Mouse (Mus musculus): ENCODE measurements around the gene Zfp955b. TPM values are rescaled to one million over a fixed set of nuclear protein-coding genes. Genes with fewer than 3 reads are reported as not detected.

Gene Zfp955b
- polyA plus RNA-seq (2015; fragmentation: Illumina TruSeq; extraction: RNeasy Lipid Tissue Mini Kit (QIAGEN cat#74804); ENCODE audit: insufficient read depth, low replicate concordance) = 10.1 TPM

GRCm38 (mm10) chr17:33289039-33289875, at the start of gene Zfp955b:
Gene Zfp955b, plus strand, starts transcription at chr17:33289544.

GRCm38 (mm10) chr17:33254530-33255318, 34.6 kb upstream of the Zfp955b start, which contains the start of gene Zfp955a:
Gene Zfp955a, minus strand, starts transcription at chr17:33255145.

GRCm38 (mm10) chr17:33264376-33264775, 25.0 kb upstream of the Zfp955b start, which contains the start of gene Olfr63:
Gene Olfr63, plus strand, starts transcription at chr17:33264676.

Other genes starting within 250 kb of the Zfp955b start
- gene 4921501E09Rik, start 221.5 kb upstream of the Zfp955b start, polyA plus RNA-seq (2015; fragmentation: Illumina TruSeq; extraction: RNeasy Lipid Tissue Mini Kit (QIAGEN cat#74804); ENCODE audit: insufficient read depth, low replicate concordance) = not detected
- 8.2 TPM for gene Zfp563, start 200.2 kb upstream of the Zfp955b start, polyA plus RNA-seq (2015; fragmentation: Illumina TruSeq; extraction: RNeasy Lipid Tissue Mini Kit (QIAGEN cat#74804); ENCODE audit: insufficient read depth, low replicate concordance)
- gene Morc2b, start 149.9 kb upstream of the Zfp955b start, polyA plus RNA-seq (2015; fragmentation: Illumina TruSeq; extraction: RNeasy Lipid Tissue Mini Kit (QIAGEN cat#74804); ENCODE audit: insufficient read depth, low replicate concordance) = not detected
- not detected for gene Olfr55, start 121.1 kb upstream of the Zfp955b start, polyA plus RNA-seq (2015; fragmentation: Illumina TruSeq; extraction: RNeasy Lipid Tissue Mini Kit (QIAGEN cat#74804); ENCODE audit: insufficient read depth, low replicate concordance)
- gene Olfr239, start 98.2 kb upstream of the Zfp955b start, polyA plus RNA-seq (2015; fragmentation: Illumina TruSeq; extraction: RNeasy Lipid Tissue Mini Kit (QIAGEN cat#74804); ENCODE audit: insufficient read depth, low replicate concordance) = not detected
- not detected for gene Olfr1564, start 67.9 kb upstream of the Zfp955b start, polyA plus RNA-seq (2015; fragmentation: Illumina TruSeq; extraction: RNeasy Lipid Tissue Mini Kit (QIAGEN cat#74804); ENCODE audit: insufficient read depth, low replicate concordance)
- 15.8 TPM for gene Zfp955a, start 34.4 kb upstream of the Zfp955b start, polyA plus RNA-seq (2015; fragmentation: Illumina TruSeq; extraction: RNeasy Lipid Tissue Mini Kit (QIAGEN cat#74804); ENCODE audit: insufficient read depth, low replicate concordance)
- gene Olfr63, start 24.9 kb upstream of the Zfp955b start, polyA plus RNA-seq (2015; fragmentation: Illumina TruSeq; extraction: RNeasy Lipid Tissue Mini Kit (QIAGEN cat#74804); ENCODE audit: insufficient read depth, low replicate concordance) = not detected
- 20.6 TPM for gene Zfp81, start 69.3 kb downstream of the Zfp955b start, polyA plus RNA-seq (2015; fragmentation: Illumina TruSeq; extraction: RNeasy Lipid Tissue Mini Kit (QIAGEN cat#74804); ENCODE audit: insufficient read depth, low replicate concordance)
- gene Zfp101, start 105.1 kb downstream of the Zfp955b start, polyA plus RNA-seq (2015; fragmentation: Illumina TruSeq; extraction: RNeasy Lipid Tissue Mini Kit (QIAGEN cat#74804); ENCODE audit: insufficient read depth, low replicate concordance) = 19.8 TPM
- gene Actl9, start 143.4 kb downstream of the Zfp955b start, polyA plus RNA-seq (2015; fragmentation: Illumina TruSeq; extraction: RNeasy Lipid Tissue Mini Kit (QIAGEN cat#74804); ENCODE audit: insufficient read depth, low replicate concordance) = not detected
- gene Adamts10, start 234.7 kb downstream of the Zfp955b start, polyA plus RNA-seq (2015; fragmentation: Illumina TruSeq; extraction: RNeasy Lipid Tissue Mini Kit (QIAGEN cat#74804); ENCODE audit: insufficient read depth, low replicate concordance) = 51.5 TPM